Mouse (Mus musculus) skeletal muscle tissue, adult 2 months (tissue): ENCODE measurements around the gene Tmed10.
A peak's percentile ranks its signal among the peaks of the same experiment; 100 is the strongest.

Experiments
- DNase-seq: peaks from one replicate; pipeline ENCODE4 v3.0.0-alpha.2; 2012; ENCODE audit warnings: low read depth, low spot score

The Tmed10 gene

DNA sequence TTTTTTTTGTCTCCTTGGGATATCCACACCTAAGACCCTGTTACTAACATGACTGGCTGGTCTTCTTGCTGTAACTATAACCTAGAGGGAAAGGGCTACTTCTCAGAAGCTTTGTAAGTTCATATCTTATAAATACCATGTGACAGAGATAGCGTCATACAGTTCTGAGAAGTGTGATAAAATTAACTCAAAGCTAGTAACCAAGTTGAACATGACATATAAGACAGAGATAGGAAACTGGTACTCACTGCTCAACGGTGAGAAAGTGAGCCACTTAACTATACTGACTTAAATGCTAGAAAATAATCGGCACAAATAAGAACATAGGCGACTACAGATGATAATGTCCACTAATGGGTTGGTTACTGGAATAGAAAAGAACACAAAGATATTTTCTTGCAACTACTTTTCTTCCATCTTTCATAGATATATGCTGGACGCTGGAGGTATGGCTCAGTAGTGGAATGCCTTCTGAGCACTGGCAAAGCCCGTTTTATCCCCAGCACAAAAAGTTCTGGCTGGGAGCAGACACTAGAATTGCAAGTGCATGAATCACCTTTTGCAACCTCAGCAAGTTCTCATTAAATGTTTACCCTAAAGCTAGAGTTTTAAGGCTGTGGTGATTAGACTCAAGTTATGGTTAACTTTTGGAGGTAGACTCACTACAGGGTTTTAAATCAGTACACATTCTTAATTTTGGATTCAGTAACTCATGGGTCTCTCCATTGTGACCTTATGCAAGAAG lies 36.9 kb downstream of the Tmed10 start:
- DNase-seq: no peak

DNA sequence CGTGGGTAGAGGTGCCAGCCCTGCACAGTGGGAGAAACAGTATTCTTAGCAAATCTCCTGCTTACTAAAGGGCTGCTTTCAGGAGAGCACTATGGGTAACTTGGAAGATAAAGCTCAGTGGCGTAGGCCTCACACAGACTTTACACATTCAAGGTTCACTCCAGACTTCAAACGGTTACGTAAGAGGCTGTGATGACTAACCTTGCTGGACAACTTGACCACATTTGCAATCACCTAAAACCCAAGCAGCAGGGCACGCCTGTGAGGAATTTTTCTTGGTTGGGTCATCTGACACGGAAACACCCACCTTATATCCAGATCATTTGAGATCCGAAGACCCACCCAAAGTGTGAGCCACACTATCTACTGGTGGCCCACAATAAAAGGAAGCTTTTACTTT lies 44.5 kb downstream of the Tmed10 start:
- DNase-seq: no peak

DNA sequence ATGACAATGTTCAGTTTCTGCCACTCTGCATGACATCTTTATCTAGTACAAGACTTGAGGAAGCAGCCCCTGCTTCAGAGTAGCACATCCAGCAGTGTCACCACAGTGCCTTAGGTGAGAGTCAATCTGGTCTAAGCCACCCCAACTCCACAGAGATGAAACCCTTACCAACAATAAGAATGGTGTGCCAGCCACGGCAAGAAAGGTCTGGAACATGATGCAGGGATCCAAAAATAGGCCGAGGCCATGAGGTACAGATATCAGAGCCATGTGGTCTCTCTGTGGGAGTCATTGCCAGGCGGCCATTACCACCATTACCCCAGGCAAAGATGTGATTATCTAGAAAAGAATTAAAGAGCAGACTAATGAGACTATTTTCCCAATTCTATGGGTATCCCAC lies 66.0 kb downstream of the Tmed10 start:
- DNase-seq: no peak

DNA sequence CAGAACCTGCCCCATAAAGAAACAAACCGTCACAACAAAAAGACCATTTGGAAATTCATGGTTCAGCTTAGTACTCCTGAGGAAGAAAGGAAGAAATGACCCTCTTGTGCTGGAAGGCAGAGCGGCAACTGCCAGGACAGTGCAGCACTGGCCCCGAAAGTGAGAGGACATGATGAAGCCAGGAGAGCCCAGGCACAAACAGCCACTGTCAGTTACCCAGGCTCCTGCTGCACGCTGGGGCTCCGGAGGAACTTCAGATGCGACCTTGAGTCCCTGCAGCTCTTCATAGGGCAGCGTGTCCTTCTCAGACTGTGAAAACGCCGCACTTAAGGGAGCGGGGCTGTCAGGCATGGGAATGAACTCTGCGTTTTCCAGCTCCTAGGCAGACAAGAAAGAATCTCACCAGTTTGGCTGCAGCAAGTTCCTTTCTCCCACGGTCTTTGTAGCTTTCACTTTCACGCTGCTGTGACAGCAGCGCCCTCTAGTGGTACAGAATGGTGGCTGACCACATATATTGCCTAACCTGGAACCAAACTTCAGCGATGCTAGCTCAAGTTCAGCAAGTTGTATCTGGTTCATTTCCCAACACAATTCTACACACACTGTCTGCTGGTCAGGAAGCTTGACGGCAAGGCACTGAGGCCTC lies 69.3 kb downstream of the Tmed10 start:
- DNase-seq: peak; percentile 86

DNA sequence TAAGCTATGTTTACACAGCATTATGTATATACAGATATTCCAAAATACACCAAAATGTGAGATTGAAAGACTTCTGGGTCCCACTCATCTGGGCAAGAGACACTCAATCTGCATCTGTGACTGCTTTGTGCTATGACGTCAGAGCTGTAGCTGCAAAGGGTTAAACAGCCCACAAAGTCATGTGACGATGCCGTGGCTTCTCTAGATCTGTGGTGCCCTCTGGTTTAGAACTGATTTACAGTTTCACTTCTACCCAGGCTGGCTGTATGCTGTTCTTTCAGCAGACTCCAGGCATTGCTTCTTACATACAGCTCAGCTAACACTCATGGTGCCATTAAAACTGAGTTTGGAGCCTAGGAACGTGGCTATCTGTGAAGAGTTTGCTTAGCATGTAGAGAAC lies 69.9 kb downstream of the Tmed10 start:
- DNase-seq: no peak

DNA sequence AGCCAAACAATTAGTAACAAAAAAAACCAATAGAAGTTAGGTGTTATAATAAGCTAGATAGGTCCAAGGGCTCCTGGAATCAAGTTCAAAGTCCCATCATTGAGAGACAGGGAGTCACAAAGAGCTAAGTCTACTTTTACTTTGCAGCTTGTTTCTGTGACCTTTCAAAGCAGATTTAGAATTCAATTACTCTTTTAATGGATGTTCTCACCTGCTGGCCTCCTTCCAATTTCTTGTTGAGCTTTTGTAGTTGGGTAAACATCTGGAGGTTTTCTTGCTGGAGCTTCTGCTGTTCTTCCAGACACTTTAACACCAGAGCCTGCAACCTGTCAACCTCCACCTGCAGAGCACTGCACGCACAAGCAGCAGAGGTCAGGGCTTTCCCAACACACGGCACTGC lies 71.4 kb downstream of the Tmed10 start:
- DNase-seq: no peak

DNA sequence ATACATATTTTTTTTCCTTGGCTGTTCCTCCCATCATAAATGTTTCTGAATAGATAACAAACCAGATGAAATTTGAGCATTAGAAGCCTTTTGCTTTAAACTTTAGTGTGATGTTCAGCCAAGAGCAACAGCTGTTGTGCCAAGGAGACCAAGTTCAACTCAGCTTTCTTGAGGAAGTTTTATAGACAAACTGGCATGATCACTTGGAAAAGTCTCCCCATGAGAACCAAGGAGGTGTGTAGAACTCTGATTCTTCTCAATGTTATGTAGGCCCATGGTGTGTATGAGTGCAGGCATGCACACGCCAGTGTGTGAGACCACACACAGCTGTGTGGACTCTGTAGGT lies 75.8 kb downstream of the Tmed10 start:
- no peak for DNase-seq

DNA sequence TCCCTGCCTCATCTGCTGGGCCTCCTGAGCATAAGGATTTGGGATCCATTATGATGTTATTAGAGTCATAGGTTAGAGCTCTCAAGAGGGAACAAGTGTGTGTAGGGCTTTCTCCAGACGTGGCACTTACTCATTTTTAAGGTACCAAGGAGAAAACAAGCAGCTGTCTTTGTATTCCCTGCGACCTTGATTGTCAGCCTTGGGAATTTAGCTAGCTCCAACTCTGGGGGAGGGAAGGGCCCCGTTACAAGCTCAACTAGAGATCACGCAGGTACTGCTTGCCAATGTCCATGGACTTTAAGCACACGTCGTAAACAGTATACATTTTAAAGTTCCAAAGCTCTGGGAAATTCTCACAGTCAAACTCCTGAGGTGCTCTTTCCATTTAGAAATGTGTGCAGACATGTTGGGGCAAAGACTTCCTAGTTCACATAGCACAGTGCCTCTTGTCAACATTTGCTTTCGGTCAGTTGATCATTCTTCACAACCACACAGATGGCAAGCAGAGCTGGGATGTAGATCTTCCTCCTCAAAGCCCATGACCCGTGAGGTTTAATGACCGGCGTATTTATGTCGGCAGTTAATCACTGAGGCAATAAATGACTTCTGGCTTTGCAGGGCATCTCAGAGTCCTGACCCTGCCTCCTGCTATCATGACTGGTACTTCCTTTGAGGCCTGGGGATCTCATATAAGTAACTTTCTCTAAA lies 76.4 kb downstream of the Tmed10 start:
- no peak for DNase-seq

DNA sequence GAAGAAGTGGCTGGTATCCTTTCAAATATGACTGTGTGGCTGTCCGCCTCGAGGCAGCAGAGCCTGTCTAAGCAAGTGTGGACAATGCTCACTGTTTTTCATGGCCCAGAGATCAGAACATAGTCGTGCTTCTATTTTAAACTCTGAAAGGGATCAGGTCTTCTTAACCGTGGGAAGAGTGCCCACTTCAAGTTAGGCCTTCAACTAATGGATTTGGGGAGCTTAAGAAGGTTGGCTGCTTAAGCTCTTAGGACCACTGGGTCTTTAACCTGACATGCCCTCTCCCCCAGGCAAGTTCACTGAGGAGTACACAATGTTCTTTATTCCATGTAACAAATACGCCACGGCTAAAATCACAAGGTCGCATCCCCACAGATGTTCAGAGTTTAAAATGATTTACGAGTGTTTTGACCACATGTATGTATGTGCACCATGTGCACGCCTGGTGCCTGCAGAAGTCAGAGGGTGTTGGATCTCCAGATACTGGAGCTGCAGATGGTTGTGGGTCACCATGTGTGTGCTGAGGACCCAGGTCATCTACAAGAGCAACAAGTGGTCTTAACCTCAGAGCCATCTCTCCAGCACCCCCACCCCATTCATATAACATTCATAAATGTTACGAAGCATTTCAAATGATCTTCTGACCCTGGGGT lies 77.2 kb downstream of the Tmed10 start:
- no peak for DNase-seq

DNA sequence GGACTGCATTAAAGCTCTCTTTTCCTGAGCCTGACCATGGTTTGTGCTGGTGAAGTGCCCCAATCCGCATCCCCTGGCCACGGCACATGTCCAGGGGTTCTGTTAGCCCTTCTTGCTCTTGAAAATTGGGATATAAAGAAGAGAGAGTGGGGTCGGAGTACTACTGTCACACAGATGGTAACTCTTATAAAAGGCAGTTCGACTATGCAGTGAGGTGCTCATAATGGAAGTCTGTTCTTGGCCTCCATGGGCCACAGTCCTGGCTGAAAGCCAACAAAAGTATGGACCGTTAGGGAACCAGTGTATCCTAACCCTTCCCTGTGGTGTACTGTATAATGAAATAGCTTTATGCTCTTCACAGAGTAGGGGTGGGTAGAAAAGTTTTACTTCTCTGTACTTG lies 77.7 kb downstream of the Tmed10 start:
- DNase-seq: no peak

DNA sequence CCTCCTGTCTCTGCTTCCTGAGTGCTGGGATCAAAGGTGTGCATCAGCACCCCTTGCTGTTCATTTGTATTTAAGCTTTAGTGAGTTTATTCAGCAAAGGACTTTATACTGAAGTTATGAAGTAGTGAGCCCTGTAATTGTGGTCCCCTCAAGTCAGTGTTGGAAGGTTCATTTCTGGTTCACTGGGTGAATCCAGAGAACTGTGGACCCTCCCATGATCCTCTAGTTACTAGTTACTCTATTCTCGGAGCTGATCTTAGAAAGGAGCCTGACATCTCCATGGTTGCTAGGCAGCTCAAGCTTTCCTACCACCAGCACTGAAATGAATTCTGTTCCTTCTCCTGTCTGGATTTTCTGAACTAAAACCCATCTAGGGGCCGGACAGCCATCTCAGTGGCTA lies 79.1 kb downstream of the Tmed10 start:
- DNase-seq: no peak

DNA sequence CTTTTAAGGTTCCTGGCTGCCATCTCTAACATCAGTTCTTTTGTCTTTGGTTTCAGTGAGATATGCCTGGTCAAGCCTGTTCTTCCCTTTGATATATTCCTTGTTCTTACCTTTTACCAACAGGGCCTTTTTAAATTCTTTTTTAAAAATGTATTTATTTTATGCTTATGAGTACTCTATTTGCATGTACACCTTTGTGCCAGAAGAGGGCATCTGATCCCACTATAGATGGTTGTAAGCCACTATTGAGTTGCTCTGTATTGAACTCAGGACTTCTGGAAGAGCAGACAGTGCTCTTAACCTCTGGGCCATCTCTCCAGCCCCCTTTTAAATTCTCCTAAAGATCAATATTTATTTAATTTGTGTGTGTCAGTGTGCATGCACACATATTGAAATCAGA lies 81.7 kb downstream of the Tmed10 start:
- DNase-seq: no peak

DNA sequence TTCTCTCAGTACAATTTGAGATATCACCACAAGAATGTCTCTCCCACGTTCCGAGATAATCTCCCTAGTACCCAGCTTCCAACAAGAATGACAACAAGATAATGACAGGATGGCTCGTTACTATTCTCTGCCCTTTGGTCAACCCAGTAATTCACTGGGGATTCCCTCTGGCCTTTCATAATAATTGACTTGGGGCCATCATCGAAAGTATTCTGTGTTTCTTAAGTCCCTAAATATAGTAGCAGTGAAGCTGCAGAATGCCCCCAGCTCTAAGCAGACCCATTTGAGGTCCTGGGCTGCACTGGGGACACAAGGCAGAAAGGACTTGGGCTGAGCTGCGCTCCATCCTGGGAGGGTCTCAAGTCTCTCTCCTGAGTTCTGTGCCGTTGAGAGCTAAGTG lies 82.4 kb downstream of the Tmed10 start:
- no peak for DNase-seq

DNA sequence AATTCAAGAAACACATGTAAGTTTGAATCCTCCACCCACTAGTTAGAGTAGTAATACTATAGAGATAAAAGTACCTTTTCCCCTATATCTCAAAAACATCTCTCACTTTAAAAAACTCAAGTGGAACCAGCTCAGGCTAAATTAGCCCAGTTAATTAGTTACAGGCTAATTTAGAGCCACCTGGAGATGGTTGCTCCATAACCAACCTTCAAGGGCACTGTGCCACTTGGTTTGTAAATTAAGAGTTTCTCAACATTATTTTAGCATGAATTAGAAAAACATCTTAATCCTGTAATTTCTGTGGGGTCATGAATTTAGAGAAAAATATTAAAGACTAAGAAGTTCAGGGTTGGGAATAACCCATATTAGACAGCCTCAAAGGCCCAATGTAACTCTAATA lies 83.1 kb downstream of the Tmed10 start:
- DNase-seq: no peak

DNA sequence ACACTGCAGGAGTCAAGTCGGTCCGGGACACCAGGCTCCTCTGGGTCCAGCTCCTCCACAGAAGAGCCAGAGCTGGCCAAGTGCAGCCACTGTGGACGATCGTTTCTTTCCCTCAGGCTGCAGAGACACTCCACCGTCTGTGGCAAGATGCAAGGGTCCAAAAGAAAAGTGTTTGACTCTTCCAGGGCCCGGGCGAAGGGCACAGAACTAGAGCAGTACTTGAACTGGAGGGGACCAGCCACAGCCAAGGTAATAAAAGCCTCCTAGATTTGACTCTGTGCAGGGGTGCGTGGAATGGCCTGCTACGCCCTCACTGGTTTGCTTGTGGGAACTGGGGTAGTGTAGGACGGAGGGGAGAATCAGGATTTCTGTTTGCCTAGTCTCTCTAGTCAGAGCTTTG lies 84.0 kb downstream of the Tmed10 start:
- DNase-seq: no peak
